Mouse (Mus musculus) MEL (cell line): ENCODE results near the gene Man2b2. TPM values are rescaled to one million over a fixed set of nuclear protein-coding genes. Genes with fewer than 3 reads are reported as not detected.

ENCODE experiments used
- DNase-seq: peaks from one replicate; pipeline ENCODE4 v3.0.0; 2011; ENCODE audit warnings: low read depth, low spot score
- H3K27ac ChIP-seq: 2 replicates; pipeline ENCODE4 v1.5.1; 2012; ENCODE audit warnings: low read depth, mild to moderate bottlenecking, control low read depth, low read length, moderate library complexity; ENCODE audit not compliant: control insufficient read depth
- H3K27me3 ChIP-seq, 2 experiments: fragments of 150-350 bp in 1 of 2; sonication (generic) in 1 of 2; 2 replicates each; pipeline ENCODE4 v1.6.1; 2012; ENCODE audit warnings: low read length in 2 of 2, mild to moderate bottlenecking in 2 of 2, improper control_type of control experiment in 1 of 2, moderate library complexity in 1 of 2; ENCODE audit not compliant: insufficient read depth in 2 of 2, control insufficient read depth in 1 of 2
- H3K36me3 ChIP-seq, 2 experiments: 2 replicates each; pipeline ENCODE4 v1.6.1; 2012 to 2014; ENCODE audit warnings: low read length in 2 of 2, improper control_type of control experiment in 1 of 2, inconsistent platforms in 1 of 2, mild to moderate bottlenecking in 1 of 2; ENCODE audit not compliant: insufficient read depth in 2 of 2, control insufficient read depth in 1 of 2
- H3K4me1 ChIP-seq, 2 experiments: fragments of 150-350 bp in 1 of 2; sonication (generic) in 1 of 2; 2 replicates each; pipeline ENCODE4 v1.6.1; 2012; ENCODE audit warnings: low read length in 2 of 2, improper control_type of control experiment in 1 of 2, mild to moderate bottlenecking in 1 of 2; ENCODE audit not compliant: insufficient read depth in 2 of 2, control insufficient read depth in 1 of 2
- H3K4me3 ChIP-seq, 2 experiments: fragments of 150-350 bp in 1 of 2; sonication (generic) in 1 of 2; 2 replicates each; pipeline ENCODE4 v1.5.1; 2012; ENCODE audit warnings: low read depth in 2 of 2, low read length in 2 of 2, mild to moderate bottlenecking in 2 of 2, moderate library complexity in 2 of 2, control low read depth in 1 of 2, improper control_type of control experiment in 1 of 2; ENCODE audit not compliant: control insufficient read depth in 1 of 2, insufficient read depth in 1 of 2
- H3K79me2 ChIP-seq: 2 replicates; pipeline ENCODE4 v1.6.1; 2012; ENCODE audit warnings: mild to moderate bottlenecking, low read length, moderate library complexity; ENCODE audit not compliant: control insufficient read depth, poor library complexity, insufficient read depth
- H3K9ac ChIP-seq: 2 replicates; pipeline ENCODE4 v1.6.1; 2012; ENCODE audit warnings: low read depth, mild to moderate bottlenecking, control low read depth, low read length, moderate library complexity; ENCODE audit not compliant: control insufficient read depth, poor library complexity, severe bottlenecking
- H3K9me3 ChIP-seq: fragments of 150-350 bp; sonication (generic); replicated peaks from 2 replicates; pipeline ENCODE4 v1.6.1; 2012; ENCODE audit warnings: mild to moderate bottlenecking, low read length, improper control_type of control experiment, moderate library complexity; ENCODE audit not compliant: insufficient read depth
- BHLHE40 ChIP-seq: IDR thresholded peaks from 2 replicates; pipeline ENCODE4 v1.6.1; 2012; ENCODE audit warnings: low read depth, mild to moderate bottlenecking, inconsistent platforms, low read length, improper control_type of control experiment, borderline replicate concordance
- CHD2 ChIP-seq: IDR thresholded peaks from 2 replicates; pipeline ENCODE4 v1.6.1; 2011; ENCODE audit warnings: low read length, improper control_type of control experiment
- CTCF ChIP-seq, 3 experiments: IDR thresholded peaks in 2 of 3; conservative IDR thresholded peaks in 1 of 3; 2 replicates each; pipeline ENCODE4 v1.5.1; 2011 to 2012; ENCODE audit warnings: low read length in 3 of 3, low read depth in 2 of 3, mild to moderate bottlenecking in 2 of 3, improper control_type of control experiment in 1 of 3, inconsistent platforms in 1 of 3, mixed read lengths in 1 of 3, moderate library complexity in 1 of 3; ENCODE audit not compliant: control insufficient read depth in 1 of 3, insufficient read depth in 1 of 3, poor library complexity in 1 of 3, severe bottlenecking in 1 of 3
- E2F4 ChIP-seq: IDR thresholded peaks from 2 replicates; pipeline ENCODE4 v1.6.1; 2011; ENCODE audit warnings: low read depth, low read length, improper control_type of control experiment, borderline replicate concordance
- ELF1 ChIP-seq: IDR thresholded peaks from 2 replicates; pipeline ENCODE4 v1.6.1; 2014; ENCODE audit warnings: low read depth, mild to moderate bottlenecking, inconsistent platforms, low read length, improper control_type of control experiment, moderate library complexity
- GABPA ChIP-seq: IDR thresholded peaks from 2 replicates; pipeline ENCODE4 v1.6.1; 2012; ENCODE audit warnings: low read depth, mild to moderate bottlenecking, inconsistent platforms, low read length, improper control_type of control experiment, moderate library complexity
- GATA1 ChIP-seq: IDR thresholded peaks from 2 replicates; pipeline ENCODE4 v1.6.1; 2011; ENCODE audit warnings: low read depth, low read length, improper control_type of control experiment
- HCFC1 ChIP-seq: IDR thresholded peaks from 2 replicates; pipeline ENCODE4 v1.6.1; 2012; ENCODE audit warnings: low read depth, mild to moderate bottlenecking, inconsistent platforms, low read length, improper control_type of control experiment, moderate library complexity
- JUND ChIP-seq: IDR thresholded peaks from 2 replicates; pipeline ENCODE4 v1.6.1; 2011; ENCODE audit warnings: low read depth, mild to moderate bottlenecking, improper control_type of control experiment, low read length
- KAT2A ChIP-seq: conservative IDR thresholded peaks from 2 replicates; pipeline ENCODE4 v1.6.1; 2012; ENCODE audit warnings: low read depth, low read length, improper control_type of control experiment, inconsistent platforms
- MAFK ChIP-seq: IDR thresholded peaks from 2 replicates; pipeline ENCODE4 v1.6.1; 2011; ENCODE audit warnings: low read depth, mild to moderate bottlenecking, low read length, improper control_type of control experiment, borderline replicate concordance
- MAX ChIP-seq: IDR thresholded peaks from 2 replicates; pipeline ENCODE4 v1.6.1; 2011; ENCODE audit warnings: low read length, improper control_type of control experiment
- MAZ ChIP-seq: IDR thresholded peaks from 2 replicates; pipeline ENCODE4 v1.6.1; 2012; ENCODE audit warnings: low read depth, mild to moderate bottlenecking, inconsistent platforms, low read length, improper control_type of control experiment
- MEF2A ChIP-seq: IDR thresholded peaks from 2 replicates; pipeline ENCODE4 v1.6.1; 2014; ENCODE audit warnings: low read depth, mild to moderate bottlenecking, inconsistent platforms, low read length, improper control_type of control experiment; ENCODE audit not compliant: poor library complexity, insufficient replicate concordance, severe bottlenecking; ENCODE audit errors: extremely low read depth
- MXI1 ChIP-seq: IDR thresholded peaks from 2 replicates; pipeline ENCODE4 v1.6.1; 2011; ENCODE audit warnings: mild to moderate bottlenecking, low read depth, low read length, improper control_type of control experiment
- MYC ChIP-seq: IDR thresholded peaks from 2 replicates; pipeline ENCODE4 v1.6.1; 2011; ENCODE audit warnings: low read depth, mild to moderate bottlenecking, low read length, improper control_type of control experiment, moderate library complexity
- POLR2A ChIP-seq, 2 experiments: IDR thresholded peaks; 2 replicates each; pipeline ENCODE4 v1.6.1; 2011 to 2012; ENCODE audit warnings: low read length in 2 of 2, mild to moderate bottlenecking in 2 of 2, control low read depth in 1 of 2, improper control_type of control experiment in 1 of 2, low read depth in 1 of 2, moderate library complexity in 1 of 2; ENCODE audit not compliant: control insufficient read depth in 1 of 2, insufficient read depth in 1 of 2, poor library complexity in 1 of 2
- RCOR1 ChIP-seq: IDR thresholded peaks from 2 replicates; pipeline ENCODE4 v1.6.1; 2012; ENCODE audit warnings: low read depth, mild to moderate bottlenecking, inconsistent platforms, low read length, improper control_type of control experiment
- SIN3A ChIP-seq: IDR thresholded peaks from 2 replicates; pipeline ENCODE4 v1.6.1; 2012; ENCODE audit warnings: low read length, improper control_type of control experiment, inconsistent platforms
- SMC3 ChIP-seq: IDR thresholded peaks from 2 replicates; pipeline ENCODE4 v1.6.1; 2011; ENCODE audit warnings: low read depth, low read length, improper control_type of control experiment
- TAL1 ChIP-seq: IDR thresholded peaks from 2 replicates; pipeline ENCODE4 v1.6.1; 2012; ENCODE audit warnings: mild to moderate bottlenecking, inconsistent platforms, low read length, moderate library complexity, mixed read lengths
- TBP ChIP-seq: IDR thresholded peaks from 2 replicates; pipeline ENCODE4 v1.8.0; 2011; ENCODE audit warnings: low read depth, low read length, improper control_type of control experiment
- UBTF ChIP-seq: IDR thresholded peaks from 2 replicates; pipeline ENCODE4 v1.6.1; 2012; ENCODE audit warnings: low read depth, mild to moderate bottlenecking, inconsistent platforms, low read length, improper control_type of control experiment, moderate library complexity, borderline replicate concordance; ENCODE audit not compliant: insufficient read depth
- ZC3H11A ChIP-seq: IDR thresholded peaks from 2 replicates; pipeline ENCODE4 v1.6.1; 2012; ENCODE audit warnings: low read depth, mild to moderate bottlenecking, inconsistent platforms, low read length, improper control_type of control experiment
- ZKSCAN1 ChIP-seq: IDR thresholded peaks from 2 replicates; pipeline ENCODE4 v1.6.1; 2012; ENCODE audit warnings: low read depth, mild to moderate bottlenecking, inconsistent platforms, low read length, improper control_type of control experiment, moderate library complexity
- polyA plus RNA-seq, 2 experiments: library from polyadenylated mRNA; stranded (reverse) in 1 of 2; unstranded in 1 of 2; fragments of >175 nt in 1 of 2; fragments of >200 nt in 1 of 2; gene quantifications; 2 replicates each; pipeline versions ENCODE4 v1.2.1 to v1.2.4; 2012; ENCODE audit warnings: low replicate concordance in 2 of 2, low read depth in 1 of 2; ENCODE audit not compliant: insufficient read length in 2 of 2, insufficient read depth in 1 of 2, missing spikeins in 1 of 2
- total RNA-seq: library from RNA; depleted of rRNA; stranded (reverse); fragments of 300-350 nt; gene quantifications from 2 replicates; pipeline ENCODE4 v1.2.3, GENCODE M21; 2012

The Man2b2 gene
- total and polyA plus RNA-seq, 3 experiments: 9.3 to 37.1 TPM; not detected in 1

- no peak overlapping the region for H3K4me3 ChIP-seq
- no peak overlapping the region for H3K27ac ChIP-seq
- H3K79me2 ChIP-seq: no peaks in the 10 kb centered on the region
- H3K9ac ChIP-seq: no peak overlapping the region
- no peak for DNase-seq
- H3K36me3 ChIP-seq: no peaks in the 10 kb centered on the region
- TF ChIP-seq HCFC1 (no peak), TBP (no peak), MYC (no peak), MAFK (no peak), CHD2 (no peak), UBTF (no peak), BHLHE40 (no peak), E2F4 (no peak), MAX (no peak)
- H3K27me3 ChIP-seq: no peaks in the 10 kb centered on the region
- no peaks in the 10 kb centered on the region for H3K4me1 ChIP-seq
- H3K9me3 ChIP-seq: no peaks in the 10 kb centered on the region
Measured at GRCm38 (mm10) chr5:36878801-36879200, 48.3 kb upstream of the Man2b2 start.

- Histone ChIP-seq H3K9ac (no peak overlapping the region), H3K36me3 (no peaks in the 10 kb centered on the region), H3K27me3 (no peaks in the 10 kb centered on the region), H3K9me3 (no peaks in the 10 kb centered on the region), H3K4me3 (no peak overlapping the region), H3K79me2 (no peaks in the 10 kb centered on the region), H3K27ac (no peak overlapping the region), H3K4me1 (no peaks in the 10 kb centered on the region)
- DNase-seq: no peak
- TF ChIP-seq GABPA: no peak
- TF ChIP-seq ELF1: no peak
- TF ChIP-seq TAL1: no peak
- TF ChIP-seq MAX: no peak
- no peak for TF ChIP-seq UBTF
Measured at GRCm38 (mm10) chr5:36877641-36878040, 47.2 kb upstream of the Man2b2 start.

- no peak overlapping the region for H3K4me3 ChIP-seq
- TF ChIP-seq JUND (no peak), ZC3H11A (no peak), MXI1 (no peak), MEF2A (no peak), POLR2A (IDR thresholded peaks at IDR 0.05; ENCODE audit: control insufficient read depth in 1 of 2, insufficient read depth in 1 of 2, low read depth in 1 of 2, low read length in 2 of 2, poor library complexity in 1 of 2) (no peak), CTCF (IDR thresholded peaks at IDR 0.05 in 2 of 3, conservative IDR thresholded peaks at IDR 0.05 in 1 of 3; ENCODE audit: control insufficient read depth in 1 of 3, insufficient read depth in 1 of 3, low read depth in 2 of 3, low read length in 3 of 3, poor library complexity in 1 of 3, severe bottlenecking in 1 of 3) (no peak), SIN3A (no peak), HCFC1 (no peak), RCOR1 (no peak), KAT2A (no peak), E2F4 (no peak), ZKSCAN1 (no peak), GATA1 (no peak), MAZ (no peak), UBTF (no peak), TBP (no peak), SMC3 (no peak), MAX (no peak)
- no peak overlapping the region for H3K9ac ChIP-seq
- no peaks in the 10 kb centered on the region for H3K79me2 ChIP-seq
- H3K27ac ChIP-seq: no peak overlapping the region
- no peaks in the 10 kb centered on the region for H3K36me3 ChIP-seq
- H3K9me3 ChIP-seq: no peaks in the 10 kb centered on the region
- no peak for DNase-seq
- H3K4me1 ChIP-seq: no peaks in the 10 kb centered on the region
- H3K27me3 ChIP-seq: no peaks in the 10 kb centered on the region
Measured at GRCm38 (mm10) chr5:36876777-36877396, 46.4 kb upstream of the Man2b2 start.
